Mouse (Mus musculus) stomach, embryonic 15.5 days (tissue): ENCODE measurements around the gene Polr2e. TPM values are rescaled to one million over a fixed set of nuclear protein-coding genes. Genes with fewer than 3 reads are reported as not detected.
A peak's percentile ranks its signal among the peaks of the same experiment; 100 is the strongest.

Experiments used
- ATAC-seq: fragments of 200-750 bp; cut with Nextera tagmentation; 2 replicates; pipeline ENCODE4 v1.8.0; 2017; ENCODE audit warnings: low read depth, moderate number of reproducible peaks, moderate TSS enrichment; ENCODE audit not compliant: insufficient read depth, low FRiP score
- H3K27ac ChIP-seq: fragments of 300-500 bp; sonication (generic); 2 replicates; pipeline ENCODE4 v1.5.1; 2015; ENCODE audit warnings: mild to moderate bottlenecking, inconsistent platforms
- H3K27me3 ChIP-seq: fragments of 300-500 bp; sonication (generic); replicated peaks from 2 replicates; pipeline ENCODE4 v1.6.1; 2015; ENCODE audit warnings: inconsistent platforms
- H3K36me3 ChIP-seq: fragments of 300-500 bp; sonication (generic); 2 replicates; pipeline ENCODE4 v1.6.1; 2015; ENCODE audit warnings: inconsistent platforms
- H3K4me1 ChIP-seq: fragments of 300-500 bp; sonication (generic); 2 replicates; pipeline ENCODE4 v1.6.1; 2015; ENCODE audit warnings: inconsistent platforms
- H3K4me2 ChIP-seq: fragments of 300-500 bp; sonication (generic); 2 replicates; pipeline ENCODE4 v1.6.1; 2015; ENCODE audit warnings: mild to moderate bottlenecking, inconsistent platforms
- H3K4me3 ChIP-seq: fragments of 300-500 bp; sonication (generic); replicated peaks from 2 replicates; pipeline ENCODE4 v1.5.1; 2015; ENCODE audit warnings: inconsistent platforms
- H3K9ac ChIP-seq: fragments of 300-500 bp; sonication (generic); 2 replicates; pipeline ENCODE4 v1.6.1; 2015; ENCODE audit warnings: inconsistent platforms
- H3K9me3 ChIP-seq: fragments of 300-500 bp; sonication (generic); 2 replicates; pipeline ENCODE4 v1.6.1; 2016; ENCODE audit warnings: inconsistent platforms
- WGBS: fragments of 180-500 bp; shearing (Covaris S2); methylation state at CpG from one replicate; pipeline ENCODE4 v1.1.7; 2015; 5-methylcytosine and 5-hydroxymethylcytosine counted together
- polyA plus RNA-seq: library from polyadenylated mRNA; unstranded; fragments of >200 nt; fragmentation: Nextera tagmentation; extraction: Ambion mirVana; gene quantifications from 2 replicates; pipeline ENCODE4 v1.2.1, GENCODE M21; 2015

Polr2e gene
- polyA plus RNA-seq, 1 experiment from 2014 or later: 188 TPM

DNA sequence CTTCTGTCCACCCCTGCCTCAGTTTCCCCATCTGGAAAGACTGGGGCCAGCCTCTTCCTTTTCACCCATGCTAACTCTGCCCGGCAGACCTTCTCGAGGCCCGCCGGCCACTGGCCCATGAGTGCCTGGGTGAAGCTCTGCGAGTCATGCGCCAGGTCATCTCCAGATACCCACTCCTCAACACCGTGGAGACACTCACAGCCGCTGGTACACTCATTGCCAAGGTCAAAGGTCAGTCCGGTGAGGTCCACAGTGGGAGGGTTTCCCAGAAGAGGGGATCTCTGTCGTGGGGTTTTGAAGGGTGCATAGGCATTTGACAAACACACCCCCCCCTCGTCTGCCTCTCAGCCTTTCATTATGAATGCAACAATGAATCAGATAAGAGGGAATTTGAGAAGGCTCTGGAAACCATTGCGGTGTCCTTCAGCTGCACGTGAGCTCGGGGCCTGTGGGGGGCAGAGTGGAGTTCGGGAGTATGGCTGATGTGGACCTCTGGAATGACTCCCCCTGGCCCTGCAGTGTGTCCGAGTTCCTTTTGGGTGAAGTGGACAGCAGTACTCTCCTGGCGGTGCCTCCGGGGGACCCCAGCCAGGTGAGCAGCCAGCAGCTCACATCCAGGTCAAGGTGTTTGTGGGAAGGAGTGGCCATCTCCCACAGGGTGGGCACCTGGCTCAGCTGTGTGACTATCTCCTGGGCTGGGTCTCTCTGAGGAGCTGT lies 18.8 kb downstream of the Polr2e start:
- no peaks in the 10 kb centered on the region for H3K9me3 ChIP-seq
- no peak overlapping the region for H3K9ac ChIP-seq
- peaks cover 30% of the 10 kb centered on the region for H3K4me1 ChIP-seq
- no peaks in the 10 kb centered on the region for H3K36me3 ChIP-seq
- H3K4me2 ChIP-seq: peak overlapping the region; percentile 45; the same call in 1 of the 2 replicates
- H3K27ac ChIP-seq: no peak overlapping the region
- H3K27me3 ChIP-seq: no peaks in the 10 kb centered on the region
- 78% methylated on average over 18 of the region's 18 CpGs for WGBS
- peak overlapping the region; percentile 20; the same call in 1 of the 2 replicates for H3K4me3 ChIP-seq
- ATAC-seq: no peak

DNA sequence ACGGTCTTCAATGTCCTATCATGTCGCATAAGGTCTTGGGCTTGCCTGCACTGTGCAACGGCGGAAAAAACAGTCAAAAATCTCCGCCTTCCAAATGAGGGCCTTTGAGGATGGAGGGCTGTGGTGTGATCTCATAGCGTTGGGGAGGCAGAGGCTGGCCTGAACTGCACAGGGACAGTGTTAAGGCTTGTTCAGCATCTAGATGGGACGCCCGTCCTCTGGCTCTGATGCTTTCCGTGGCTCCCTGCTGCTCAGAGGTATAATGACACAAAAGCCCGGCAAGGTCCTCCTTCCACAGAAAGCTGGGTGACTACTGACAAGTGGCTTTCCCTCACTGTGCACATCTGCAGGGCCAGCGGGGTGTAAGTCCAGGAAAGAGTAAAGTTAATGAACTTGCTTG lies 19.4 kb downstream of the Polr2e start:
- H3K9ac ChIP-seq: no peak overlapping the region
- H3K9me3 ChIP-seq: no peaks in the 10 kb centered on the region
- peaks cover 30% of the 10 kb centered on the region for H3K4me1 ChIP-seq
- H3K36me3 ChIP-seq: no peaks in the 10 kb centered on the region
- peak overlapping the region; percentile 45 for H3K4me2 ChIP-seq
- no peak for ATAC-seq
- H3K4me3 ChIP-seq: peak overlapping the region; percentile 20; the same call in 1 of the 2 replicates
- H3K27me3 ChIP-seq: 0 out of 2 replicates have a peak, but pooled peaks cover under 1% of the 10 kb centered on the region
- 41% methylated on average over 11 of the region's 11 CpGs for WGBS
- peak overlapping the region; percentile 32; the same call in 1 of the 2 replicates for H3K27ac ChIP-seq

DNA sequence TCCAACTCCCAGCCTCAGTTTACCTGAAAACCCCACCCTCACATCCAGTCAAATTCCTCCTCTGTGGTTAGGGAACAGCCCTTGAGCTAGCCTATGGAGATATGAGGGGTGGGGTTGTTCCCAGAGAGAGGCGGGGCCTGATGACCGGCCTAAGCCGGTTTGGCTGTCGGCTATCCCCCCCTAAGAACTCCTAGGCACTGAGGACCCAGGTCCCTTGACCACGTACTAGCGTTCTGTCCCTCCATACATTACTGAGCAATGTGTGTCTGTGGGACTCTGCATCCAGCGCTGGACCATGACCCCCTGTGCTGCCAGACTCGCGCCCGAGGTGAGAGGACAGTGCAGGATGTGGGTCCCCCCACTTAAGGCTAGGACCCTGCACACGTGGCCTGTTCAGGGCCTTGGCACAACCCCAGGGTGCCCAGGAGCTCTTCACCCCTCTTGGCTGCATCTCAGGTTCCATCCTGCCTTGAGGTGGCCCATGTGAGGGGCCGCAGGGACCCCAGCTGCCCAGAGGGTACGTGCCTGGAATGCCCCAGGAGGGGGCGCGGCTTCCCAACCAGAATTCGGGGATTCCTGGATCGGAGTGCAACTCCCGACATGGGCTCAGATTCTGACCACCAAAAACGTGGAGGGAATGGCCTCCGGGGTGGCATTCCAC lies 20.0 kb downstream of the Polr2e start:
- H3K4me1 ChIP-seq: peaks cover 25% of the 10 kb centered on the region
- peak overlapping the region; percentile 32 for H3K27ac ChIP-seq
- H3K4me3 ChIP-seq: peak overlapping the region; percentile 20; the same call in 1 of the 2 replicates
- peak overlapping the region; percentile 45 for H3K4me2 ChIP-seq
- H3K27me3 ChIP-seq: peaks cover 6% of the 10 kb centered on the region
- 24% methylated on average over 20 of the region's 20 CpGs for WGBS
- no peak overlapping the region for H3K9ac ChIP-seq
- H3K9me3 ChIP-seq: no peaks in the 10 kb centered on the region
- peak; percentile 54 for ATAC-seq
- H3K36me3 ChIP-seq: no peaks in the 10 kb centered on the region

DNA sequence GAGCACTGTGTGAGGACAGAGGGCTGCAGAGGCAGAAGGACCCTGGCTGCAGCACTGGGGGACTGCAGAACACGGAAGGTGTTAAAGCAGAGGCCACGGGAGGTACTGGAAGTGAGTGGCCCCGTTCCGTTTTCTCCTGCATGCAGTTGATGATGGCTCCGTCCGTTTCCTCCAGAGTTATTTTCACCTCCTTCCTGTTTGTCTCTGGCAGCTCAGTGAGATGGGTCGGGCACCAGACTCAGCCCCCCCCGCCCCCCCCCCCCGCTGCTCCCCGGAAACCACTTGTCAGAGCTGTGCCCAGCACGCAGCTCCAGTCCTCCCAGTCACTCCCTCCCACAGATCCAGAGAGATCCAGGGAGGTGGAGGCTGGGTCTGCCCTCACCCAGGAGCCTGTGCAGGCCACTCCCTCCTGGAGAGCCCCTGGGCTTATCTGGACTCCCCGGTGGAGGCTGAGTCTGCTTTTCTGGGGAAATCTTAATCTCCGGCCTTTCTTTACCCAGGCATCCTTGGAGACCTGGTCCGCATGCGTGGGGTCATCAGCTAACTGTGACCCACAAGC lies 20.8 kb downstream of the Polr2e start:
- Histone ChIP-seq H3K4me2 (peak overlapping the region; percentile 45), H3K36me3 (no peaks in the 10 kb centered on the region), H3K9ac (no peak overlapping the region), H3K27ac (peak overlapping the region; percentile 32), H3K4me1 (peaks cover 27% of the 10 kb centered on the region), H3K4me3 (0 out of 2 replicates have a peak overlapping the region, but pooled peaks have one; percentile 11), H3K27me3 (peaks cover 13% of the 10 kb centered on the region), H3K9me3 (no peaks in the 10 kb centered on the region)
- peak; percentile 84 for ATAC-seq
- 8% methylated on average over 14 of the region's 15 CpGs for WGBS

DNA sequence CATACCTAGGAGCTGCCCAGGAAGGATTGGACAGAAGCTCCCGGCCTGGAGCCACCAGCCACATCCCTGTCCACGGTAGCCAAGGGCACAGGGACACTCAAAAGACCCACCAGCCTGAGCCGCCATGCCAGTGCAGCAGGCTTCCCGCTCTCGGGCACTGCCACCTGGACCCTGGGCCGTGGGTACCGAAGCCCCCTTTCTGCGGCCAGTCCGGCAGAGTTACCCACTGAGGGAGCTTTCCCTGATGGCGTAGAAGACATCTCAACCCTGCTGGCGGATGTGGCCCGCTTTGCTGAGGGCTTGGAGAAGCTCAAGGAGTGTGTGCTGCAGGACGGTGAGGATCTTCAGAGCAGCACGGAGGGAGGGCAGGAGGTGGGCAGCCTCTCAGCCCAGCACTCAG lies 21.8 kb downstream of the Polr2e start:
- no peak overlapping the region for H3K9ac ChIP-seq
- peaks cover 23% of the 10 kb centered on the region for H3K27me3 ChIP-seq
- no peak for ATAC-seq
- no peaks in the 10 kb centered on the region for H3K9me3 ChIP-seq
- no peak overlapping the region for H3K4me2 ChIP-seq
- H3K27ac ChIP-seq: peak overlapping the region; percentile 35; the same call in 1 of the 2 replicates
- H3K36me3 ChIP-seq: no peaks in the 10 kb centered on the region
- no peak overlapping the region for H3K4me3 ChIP-seq
- 80% methylated on average over 14 of the region's 14 CpGs for WGBS
- H3K4me1 ChIP-seq: peaks cover 27% of the 10 kb centered on the region

DNA sequence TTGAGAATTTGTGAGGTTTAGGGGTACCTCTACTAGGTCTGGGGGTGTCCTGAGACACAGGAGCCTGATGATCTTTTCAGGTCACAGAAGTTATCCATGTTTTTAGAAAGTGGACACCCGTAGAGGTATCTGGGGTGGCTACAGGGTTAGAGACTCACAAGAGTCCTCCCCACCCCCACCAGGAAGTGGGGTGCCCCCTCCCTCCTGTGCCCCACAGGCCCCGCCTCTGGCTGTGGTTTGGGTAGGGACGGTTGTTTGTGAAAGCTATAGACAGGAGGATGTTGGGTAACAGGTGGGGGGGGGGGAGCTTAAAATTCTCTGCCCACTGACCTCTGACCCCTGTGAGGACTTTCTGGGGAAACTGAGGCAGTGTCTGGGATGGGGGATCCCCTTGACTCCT lies 22.2 kb downstream of the Polr2e start:
- 61% methylated on average over 3 of the region's 3 CpGs for WGBS
- H3K9me3 ChIP-seq: no peaks in the 10 kb centered on the region
- H3K36me3 ChIP-seq: no peaks in the 10 kb centered on the region
- no peak for ATAC-seq
- no peak overlapping the region for H3K4me2 ChIP-seq
- no peak overlapping the region for H3K27ac ChIP-seq
- no peak overlapping the region; the same call in 1 of the 2 replicates for H3K4me3 ChIP-seq
- H3K27me3 ChIP-seq: peaks cover 24% of the 10 kb centered on the region
- H3K4me1 ChIP-seq: peaks cover 27% of the 10 kb centered on the region
- no peak overlapping the region for H3K9ac ChIP-seq

DNA sequence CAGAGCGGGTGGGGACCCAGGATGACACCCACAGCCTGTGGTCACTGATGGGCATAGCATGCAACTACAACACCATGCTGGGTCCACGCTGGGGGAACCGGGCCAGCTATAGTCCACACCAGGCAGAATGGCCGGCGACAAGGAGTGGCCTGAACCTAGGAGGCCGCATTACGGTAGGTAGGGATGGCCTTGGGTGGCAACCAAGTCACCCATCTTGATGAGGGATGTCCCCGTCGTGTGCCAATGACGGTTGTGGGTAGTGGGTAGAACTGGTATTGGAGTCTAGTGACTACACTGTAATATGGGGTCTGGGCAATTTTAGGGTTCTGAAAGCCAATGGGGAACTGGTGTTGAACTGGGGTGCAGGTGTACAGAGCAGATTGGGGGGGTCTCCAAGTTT lies 22.7 kb downstream of the Polr2e start:
- ATAC-seq: no peak
- peak overlapping the region; percentile 17; the same call in 1 of the 2 replicates for H3K4me3 ChIP-seq
- H3K4me2 ChIP-seq: no peak overlapping the region
- H3K36me3 ChIP-seq: no peaks in the 10 kb centered on the region
- peaks cover 27% of the 10 kb centered on the region for H3K4me1 ChIP-seq
- 90% methylated on average over 10 of the region's 10 CpGs for WGBS
- peaks cover 24% of the 10 kb centered on the region for H3K27me3 ChIP-seq
- H3K9me3 ChIP-seq: no peaks in the 10 kb centered on the region
- H3K9ac ChIP-seq: no peak overlapping the region
- no peak overlapping the region for H3K27ac ChIP-seq

DNA sequence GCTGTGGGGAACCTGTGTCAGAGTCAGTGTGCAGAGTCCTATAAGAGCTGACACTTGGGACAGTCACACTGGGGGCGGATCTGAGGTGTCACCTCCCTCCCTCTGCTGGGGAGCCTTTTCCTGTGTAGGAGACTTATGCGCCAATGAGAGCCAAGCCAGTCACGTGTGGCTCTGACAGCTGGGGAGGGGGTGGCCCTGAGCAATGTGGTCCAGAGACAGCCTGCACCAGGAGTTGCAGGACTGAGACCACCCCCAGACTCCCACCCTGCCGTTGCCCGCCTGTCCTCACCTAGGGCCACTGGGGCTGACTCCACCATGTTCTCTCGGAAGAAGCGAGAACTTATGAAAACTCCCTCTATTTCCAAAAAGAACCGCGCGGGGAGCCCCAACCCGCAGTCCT lies 23.1 kb downstream of the Polr2e start, which contains the start of gene Arhgap45:
TSS of gene Arhgap45 (plus strand) at position 143 of the 400 bp plus-strand sequence.
- 73% methylated on average over 11 of the region's 11 CpGs for WGBS
- H3K9ac ChIP-seq: no peak within 1 kb of the TSS
- no peaks in the 10 kb centered on the region for H3K9me3 ChIP-seq
- no peak for ATAC-seq
- no peak within 1 kb of the TSS for H3K4me2 ChIP-seq
- H3K27ac ChIP-seq: no peak within 1 kb of the TSS
- H3K36me3 ChIP-seq: no peaks in the 10 kb centered on the region
- H3K4me1 ChIP-seq: peaks cover 27% of the 10 kb centered on the region
- H3K27me3 ChIP-seq: peaks cover 24% of the 10 kb centered on the region
- peak within 1 kb of the TSS; percentile 17; the same call in 1 of the 2 replicates for H3K4me3 ChIP-seq

DNA sequence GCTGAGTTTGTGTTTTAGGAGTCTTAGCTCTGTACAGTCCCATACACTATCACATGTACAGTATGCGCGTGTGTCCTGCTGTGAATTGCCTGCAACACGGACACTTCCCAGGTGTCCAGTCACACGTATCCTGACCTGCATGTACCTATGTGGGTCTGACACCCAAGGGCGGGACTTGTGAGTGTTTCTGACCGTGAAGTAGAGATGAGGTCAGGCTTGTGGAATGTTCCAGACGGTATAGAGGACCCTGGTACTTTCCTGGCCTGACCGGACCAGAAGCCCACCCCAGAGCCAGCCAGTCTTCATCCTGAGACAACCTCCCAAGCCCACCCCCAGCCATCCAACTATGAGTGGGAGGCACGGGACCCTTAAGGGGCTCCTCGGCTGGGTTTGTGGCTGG lies 24.0 kb downstream of the Polr2e start:
- peaks cover 24% of the 10 kb centered on the region for H3K27me3 ChIP-seq
- peaks cover 25% of the 10 kb centered on the region for H3K4me1 ChIP-seq
- no peak overlapping the region for H3K4me2 ChIP-seq
- H3K9me3 ChIP-seq: no peaks in the 10 kb centered on the region
- WGBS: 76% methylated on average over 10 of the region's 10 CpGs
- H3K9ac ChIP-seq: no peak overlapping the region
- ATAC-seq: no peak
- H3K27ac ChIP-seq: no peak overlapping the region
- H3K4me3 ChIP-seq: no peak overlapping the region
- no peaks in the 10 kb centered on the region for H3K36me3 ChIP-seq

DNA sequence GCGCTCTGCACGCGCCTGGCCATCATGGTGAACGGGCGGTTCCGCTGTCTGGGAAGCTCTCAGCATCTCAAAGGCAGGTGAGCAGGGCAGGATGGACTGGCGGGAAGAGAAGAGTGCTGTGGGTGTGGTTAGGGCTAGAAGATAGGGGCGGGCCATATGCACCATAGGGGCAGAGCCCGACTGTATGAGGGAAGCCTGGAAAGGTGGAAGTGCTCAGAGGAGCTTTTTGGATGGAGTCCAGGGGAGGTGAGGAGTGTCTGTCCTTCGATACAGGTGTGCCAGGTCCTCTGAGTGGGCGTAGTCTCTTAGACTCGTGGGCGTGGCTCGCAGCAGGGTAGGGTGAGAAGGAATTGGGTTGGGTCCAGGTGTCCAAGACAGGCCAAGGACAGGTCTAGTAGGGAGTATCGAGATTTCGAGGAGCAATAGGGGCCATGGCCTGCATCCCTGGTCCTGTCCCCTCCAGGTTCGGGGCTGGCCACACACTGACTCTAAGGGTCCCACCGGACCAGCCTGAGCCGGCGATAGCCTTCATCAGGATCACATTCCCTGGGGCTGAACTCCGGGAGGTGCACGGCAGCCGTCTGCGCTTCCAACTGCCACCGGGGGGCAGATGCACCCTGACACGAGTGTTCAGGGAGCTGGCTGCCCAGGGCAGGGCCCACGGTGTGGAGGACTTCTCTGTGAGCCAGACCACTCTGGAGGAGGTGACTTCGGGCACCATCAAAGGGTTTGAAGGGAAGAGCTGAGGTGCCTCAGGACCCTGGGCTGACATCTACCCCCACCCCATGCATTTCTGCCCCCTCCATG lies 24.9 kb downstream of the Polr2e start:
- H3K9ac ChIP-seq: no peak overlapping the region
- H3K27ac ChIP-seq: no peak overlapping the region
- ATAC-seq: no peak
- H3K36me3 ChIP-seq: peaks cover 6% of the 10 kb centered on the region; the same call in 1 of the 2 replicates
- H3K27me3 ChIP-seq: peaks cover 24% of the 10 kb centered on the region
- peaks cover 16% of the 10 kb centered on the region for H3K4me1 ChIP-seq
- 31% methylated on average over 28 of the region's 28 CpGs for WGBS
- H3K4me2 ChIP-seq: 0 out of 2 replicates have a peak overlapping the region, but pooled peaks have one; percentile 11
- H3K9me3 ChIP-seq: no peaks in the 10 kb centered on the region
- no peak overlapping the region for H3K4me3 ChIP-seq

DNA sequence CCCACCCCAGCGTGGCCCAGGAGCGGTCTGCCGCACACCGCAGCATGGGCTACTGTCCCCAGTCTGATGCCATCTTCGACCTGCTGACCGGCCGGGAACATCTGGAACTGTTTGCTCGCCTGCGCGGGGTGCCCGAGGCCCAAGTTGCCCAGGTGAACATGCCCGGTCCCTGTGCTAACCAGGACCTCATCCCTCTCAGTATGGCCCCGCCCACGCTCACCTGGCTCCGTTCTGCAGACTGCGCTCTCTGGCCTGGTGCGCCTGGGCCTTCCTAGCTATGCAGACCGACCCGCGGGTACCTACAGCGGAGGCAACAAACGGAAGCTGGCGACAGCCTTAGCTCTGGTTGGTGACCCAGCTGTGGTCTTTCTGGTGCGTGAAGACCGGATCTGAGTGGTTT lies 26.0 kb downstream of the Polr2e start:
- WGBS: 43% methylated on average over 25 of the region's 25 CpGs
- H3K9ac ChIP-seq: no peak overlapping the region
- ATAC-seq: no peak
- H3K9me3 ChIP-seq: no peaks in the 10 kb centered on the region
- H3K27ac ChIP-seq: no peak overlapping the region
- no peak overlapping the region for H3K4me2 ChIP-seq
- H3K4me1 ChIP-seq: peaks cover 7% of the 10 kb centered on the region; the same call in 1 of the 2 replicates
- peaks cover 9% of the 10 kb centered on the region; the same call in 1 of the 2 replicates for H3K36me3 ChIP-seq
- H3K4me3 ChIP-seq: no peak overlapping the region
- peaks cover 24% of the 10 kb centered on the region for H3K27me3 ChIP-seq
